Mouse (Mus musculus) neural tube, embryonic 14.5 days (tissue): ENCODE results near the gene Dclk2. TPM values are rescaled to one million over a fixed set of nuclear protein-coding genes. Genes with fewer than 3 reads are reported as not detected.

Experiments used
- ATAC-seq: fragments of 200-750 bp; cut with Nextera tagmentation; 2 replicates; pipeline ENCODE4 v1.8.0; 2017; ENCODE audit warnings: low read depth, mild to moderate bottlenecking, moderate TSS enrichment, moderate library complexity
- H3K27ac ChIP-seq: fragments of 300-500 bp; sonication (generic); 2 replicates; pipeline ENCODE4 v1.5.1; 2014; ENCODE audit warnings: low read depth, mild to moderate bottlenecking, control low read depth, low read length, moderate library complexity, mixed read lengths
- H3K27me3 ChIP-seq: fragments of 300-500 bp; sonication (generic); 2 replicates; pipeline ENCODE4 v1.6.1; 2014; ENCODE audit warnings: low read length; ENCODE audit not compliant: control insufficient read depth, insufficient read depth
- H3K36me3 ChIP-seq: fragments of 300-500 bp; sonication (generic); 2 replicates; pipeline ENCODE4 v1.6.1; 2014; ENCODE audit warnings: low read length, mixed read lengths; ENCODE audit not compliant: control insufficient read depth, insufficient read depth
- H3K4me1 ChIP-seq: fragments of 300-500 bp; sonication (generic); 2 replicates; pipeline ENCODE4 v1.6.1; 2014; ENCODE audit warnings: low read length; ENCODE audit not compliant: control insufficient read depth, insufficient read depth
- H3K4me2 ChIP-seq: fragments of 300-500 bp; sonication (generic); 2 replicates; pipeline ENCODE4 v1.6.1; 2014; ENCODE audit warnings: mild to moderate bottlenecking, low read depth, low read length, control low read depth
- H3K4me3 ChIP-seq: fragments of 300-500 bp; sonication (generic); 2 replicates; pipeline ENCODE4 v1.5.1; 2014; ENCODE audit warnings: low read depth, low read length, control low read depth, mixed read lengths
- H3K9ac ChIP-seq: fragments of 300-500 bp; sonication (generic); replicated peaks from 2 replicates; pipeline ENCODE4 v1.6.1; 2014; ENCODE audit warnings: low read depth, mild to moderate bottlenecking, control low read depth, low read length, mixed read lengths
- H3K9me3 ChIP-seq: fragments of 300-500 bp; sonication (generic); 2 replicates; pipeline ENCODE4 v1.6.1; 2016; ENCODE audit warnings: low read length; ENCODE audit not compliant: control insufficient read depth
- WGBS: fragments of 180-500 bp; shearing (Covaris S2); extraction: QIAGEN DNeasy Blood & Tissue Kit; methylation state at CpG from one replicate; pipeline ENCODE4 v1.1.7; 2014; 5-methylcytosine and 5-hydroxymethylcytosine counted together
- polyA plus RNA-seq: library from polyadenylated mRNA; unstranded; fragments of >200 nt; fragmentation: Nextera tagmentation; extraction: Ambion mirVana; gene quantifications from 2 replicates; pipeline ENCODE4 v1.2.1, GENCODE M21; 2014

The Dclk2 gene
- polyA plus RNA-seq, 1 experiment from 2014 or later: 75.5 TPM

- ATAC-seq: no peak
- peaks cover 4% of the 10 kb centered on the region; the same call in 1 of the 2 replicates for H3K36me3 ChIP-seq
- H3K9ac ChIP-seq: no peak overlapping the region
- H3K4me3 ChIP-seq: no peak overlapping the region
- H3K4me1 ChIP-seq: peaks cover 30% of the 10 kb centered on the region
- 93% methylated on average over 2 of the region's 2 CpGs for WGBS
- no peaks in the 10 kb centered on the region for H3K9me3 ChIP-seq
- no peak overlapping the region for H3K27ac ChIP-seq
- no peaks in the 10 kb centered on the region for H3K27me3 ChIP-seq
- H3K4me2 ChIP-seq: no peak overlapping the region
These were observed 78.2 kb downstream of the Dclk2 start for GRCm38 (mm10) chr3:86842461-86842860.

- Histone ChIP-seq H3K36me3 (peaks cover 4% of the 10 kb centered on the region; the same call in 1 of the 2 replicates), H3K9ac (no peak overlapping the region), H3K27ac (no peak overlapping the region), H3K4me2 (no peak overlapping the region), H3K4me3 (no peak overlapping the region), H3K4me1 (peaks cover 12% of the 10 kb centered on the region; the same call in 1 of the 2 replicates), H3K9me3 (no peaks in the 10 kb centered on the region), H3K27me3 (no peaks in the 10 kb centered on the region)
- ATAC-seq: no peak
- 27% methylated on average over 3 of the region's 3 CpGs for WGBS
These were observed 81.0 kb downstream of the Dclk2 start for GRCm38 (mm10) chr3:86839606-86840005.

- no peak overlapping the region for H3K27ac ChIP-seq
- 46% methylated on average over 5 of the region's 5 CpGs for WGBS
- no peak for ATAC-seq
These were observed 83.3 kb downstream of the Dclk2 start for GRCm38 (mm10) chr3:86837386-86837785.

GRCm38 (mm10) chr3:86835180-86835579 lies 85.5 kb downstream of the Dclk2 start:
- no peak for ATAC-seq
- no peaks in the 10 kb centered on the region for H3K9me3 ChIP-seq
- H3K9ac ChIP-seq: no peak overlapping the region
- peaks cover 4% of the 10 kb centered on the region; the same call in 1 of the 2 replicates for H3K36me3 ChIP-seq
- no peak overlapping the region for H3K4me2 ChIP-seq
- H3K4me1 ChIP-seq: peaks cover 15% of the 10 kb centered on the region
- WGBS: 95% methylated on average over 4 of the region's 4 CpGs
- H3K4me3 ChIP-seq: no peak overlapping the region
- H3K27ac ChIP-seq: no peak overlapping the region
- no peaks in the 10 kb centered on the region for H3K27me3 ChIP-seq

More at GRCm38 (mm10) chr3:86837386-86837785, 83.3 kb downstream of the Dclk2 start:
- Histone ChIP-seq H3K9ac (no peak overlapping the region), H3K27me3 (no peaks in the 10 kb centered on the region), H3K9me3 (no peaks in the 10 kb centered on the region), H3K4me2 (no peak overlapping the region), H3K4me1 (peaks cover 10% of the 10 kb centered on the region), H3K4me3 (no peak overlapping the region), H3K36me3 (peaks cover 4% of the 10 kb centered on the region; the same call in 1 of the 2 replicates)

GRCm38 (mm10) chr3:86834341-86834740 lies 86.3 kb downstream of the Dclk2 start:
- no peak overlapping the region for H3K4me3 ChIP-seq

GRCm38 (mm10) chr3:86832591-86833267 lies 87.9 kb downstream of the Dclk2 start:
- no peaks in the 10 kb centered on the region for H3K27me3 ChIP-seq
- WGBS: 9% methylated on average over 14 of the region's 14 CpGs

More at GRCm38 (mm10) chr3:86834341-86834740, 86.3 kb downstream of the Dclk2 start:
- Histone ChIP-seq H3K4me1 (peaks cover 15% of the 10 kb centered on the region), H3K27ac (no peak overlapping the region), H3K36me3 (peaks cover 4% of the 10 kb centered on the region; the same call in 1 of the 2 replicates), H3K27me3 (no peaks in the 10 kb centered on the region), H3K4me2 (no peak overlapping the region), H3K9me3 (no peaks in the 10 kb centered on the region), H3K9ac (no peak overlapping the region)
- no peak for ATAC-seq
- WGBS: 63% methylated on average over 7 of the region's 7 CpGs

GRCm38 (mm10) chr3:86832115-86832514 lies 88.5 kb downstream of the Dclk2 start:
- Histone ChIP-seq H3K9ac (no peak overlapping the region), H3K27me3 (no peaks in the 10 kb centered on the region), H3K36me3 (no peaks in the 10 kb centered on the region), H3K9me3 (no peaks in the 10 kb centered on the region), H3K4me1 (peaks cover 15% of the 10 kb centered on the region), H3K4me2 (no peak overlapping the region), H3K4me3 (no peak overlapping the region), H3K27ac (peak overlapping the region; percentile 22; the same call in 1 of the 2 replicates)
- peak; percentile 30; the same call in 1 of the 2 replicates for ATAC-seq
- WGBS: 29% methylated on average over 8 of the region's 8 CpGs

More at GRCm38 (mm10) chr3:86832591-86833267, 87.9 kb downstream of the Dclk2 start:
- H3K9me3 ChIP-seq: no peaks in the 10 kb centered on the region
- no peak overlapping the region for H3K4me3 ChIP-seq
- H3K9ac ChIP-seq: no peak overlapping the region
- H3K4me2 ChIP-seq: no peak overlapping the region
- ATAC-seq: peak; percentile 54; the same call in 1 of the 2 replicates
- no peak overlapping the region; the same call in 1 of the 2 replicates for H3K27ac ChIP-seq
- H3K36me3 ChIP-seq: no peaks in the 10 kb centered on the region
- peaks cover 15% of the 10 kb centered on the region for H3K4me1 ChIP-seq

GRCm38 (mm10) chr3:86827506-86827905 lies 93.1 kb downstream of the Dclk2 start:
- Histone ChIP-seq H3K4me1 (peaks cover 6% of the 10 kb centered on the region), H3K36me3 (no peaks in the 10 kb centered on the region), H3K27ac (no peak overlapping the region), H3K4me3 (no peak overlapping the region), H3K9ac (no peak overlapping the region), H3K27me3 (no peaks in the 10 kb centered on the region), H3K4me2 (no peak overlapping the region), H3K9me3 (no peaks in the 10 kb centered on the region)
- ATAC-seq: no peak
- 93% methylated on average over 3 of the region's 3 CpGs for WGBS

GRCm38 (mm10) chr3:86821383-86821782 lies 99.3 kb downstream of the Dclk2 start:
- Histone ChIP-seq H3K9me3 (no peaks in the 10 kb centered on the region), H3K4me1 (0 out of 2 replicates have a peak, but pooled peaks cover 3% of the 10 kb centered on the region), H3K4me2 (no peak overlapping the region), H3K27ac (no peak overlapping the region), H3K4me3 (no peak overlapping the region), H3K36me3 (no peaks in the 10 kb centered on the region), H3K27me3 (no peaks in the 10 kb centered on the region), H3K9ac (no peak overlapping the region)
- 51% methylated on average over 3 of the region's 3 CpGs for WGBS
- ATAC-seq: no peak
